Mouse (Mus musculus): ENCODE measurements around the gene Cenpj. TPM values are rescaled to one million over a fixed set of nuclear protein-coding genes. Genes with fewer than 3 reads are reported as not detected.

Cenpj gene
- polyA plus RNA-seq, 1 experiment from 2014 or later = 13.1 TPM

DNA sequence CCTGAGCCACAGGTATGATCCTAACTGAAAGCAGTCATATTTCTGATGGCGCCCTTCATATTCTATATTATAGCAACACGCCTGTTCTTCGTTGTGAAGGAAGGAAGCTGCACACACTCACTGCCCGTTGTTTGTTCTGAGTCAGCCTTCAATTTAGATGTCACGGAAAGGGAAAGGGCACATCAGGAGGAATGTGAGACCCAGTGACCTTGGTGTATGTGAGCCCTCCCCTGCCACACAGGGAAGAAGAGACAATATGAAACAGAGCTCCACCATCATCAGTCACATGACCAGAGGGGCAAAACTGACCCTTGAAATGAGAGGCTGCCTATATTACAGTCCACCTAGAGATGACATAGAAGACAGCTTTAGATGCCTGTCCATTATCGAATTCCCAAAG lies 7.1 kb upstream of the Cenpj start:
- Histone ChIP-seq H3K4me2 (replicated peaks; ENCODE audit: low read depth, low read length) (no peak overlapping the region), H3K27ac (ENCODE audit: low read length) (no peak overlapping the region), H3K4me3 (ENCODE audit: low read length) (no peak overlapping the region), H3K9me3 (ENCODE audit: low read length) (no peaks in the 10 kb centered on the region), H3K9ac (replicated peaks; ENCODE audit: low read length) (no peak overlapping the region), H3K4me1 (ENCODE audit: insufficient read depth, low read length) (no peaks in the 10 kb centered on the region), H3K27me3 (ENCODE audit: insufficient read depth, low read length) (no peaks in the 10 kb centered on the region), H3K36me3 (ENCODE audit: insufficient read depth, low read length) (peaks cover 14% of the 10 kb centered on the region; the same call in 1 of the 2 replicates)
- ATAC-seq (ENCODE audit: low FRiP score, low TSS enrichment) = no peak
- WGBS = 86% methylated on average over 6 of the region's 6 CpGs

DNA sequence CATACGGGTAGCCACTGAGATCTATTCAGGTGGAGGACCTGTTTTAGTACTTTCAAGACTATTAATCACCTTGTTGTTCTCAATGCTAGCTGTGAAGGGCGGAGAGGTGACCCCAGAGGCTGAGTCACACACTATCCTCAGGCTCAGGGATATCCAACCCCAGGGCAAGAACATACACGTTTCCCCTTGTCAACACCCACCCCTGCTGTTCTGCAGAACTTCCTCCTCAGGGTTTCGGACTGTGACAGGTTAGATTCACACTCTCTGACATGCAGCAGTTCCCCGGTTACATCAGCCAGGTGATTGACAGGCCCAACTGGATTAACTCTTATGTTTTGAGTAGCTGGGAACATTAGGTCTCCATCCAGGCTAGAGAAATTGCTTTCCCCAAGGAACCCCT lies 5.9 kb upstream of the Cenpj start:
- 51% methylated on average over 5 of the region's 5 CpGs for WGBS
- Histone ChIP-seq H3K9me3 (ENCODE audit: low read length) (no peaks in the 10 kb centered on the region), H3K4me3 (ENCODE audit: low read length) (no peak overlapping the region), H3K27me3 (ENCODE audit: insufficient read depth, low read length) (no peaks in the 10 kb centered on the region), H3K9ac (replicated peaks; ENCODE audit: low read length) (no peak overlapping the region), H3K4me2 (replicated peaks; ENCODE audit: low read depth, low read length) (no peak overlapping the region), H3K36me3 (ENCODE audit: insufficient read depth, low read length) (peaks cover 14% of the 10 kb centered on the region; the same call in 1 of the 2 replicates), H3K27ac (ENCODE audit: low read length) (no peak overlapping the region), H3K4me1 (ENCODE audit: insufficient read depth, low read length) (peaks cover 2% of the 10 kb centered on the region)
- no peak for ATAC-seq (ENCODE audit: low FRiP score, low TSS enrichment)

DNA sequence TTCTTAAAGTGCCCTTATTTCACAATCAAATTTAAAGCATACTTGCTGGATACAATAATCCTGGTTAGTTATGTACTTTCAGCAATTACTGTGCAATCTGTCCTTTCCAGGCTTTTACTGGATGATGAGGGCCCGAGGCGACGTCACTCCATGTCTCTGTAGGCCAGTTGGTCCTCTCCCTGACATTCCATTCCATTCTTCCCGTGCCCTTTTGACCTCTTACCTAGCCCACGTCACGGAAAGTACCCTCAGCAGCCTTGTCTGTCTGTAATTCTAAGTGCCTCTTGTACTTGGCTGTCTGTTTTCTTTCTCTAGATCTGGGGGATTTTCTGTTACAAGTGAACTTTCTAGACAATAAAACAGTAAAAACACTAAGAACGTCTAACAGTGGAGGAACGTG lies 3.8 kb upstream of the Cenpj start:
- ATAC-seq (ENCODE audit: low FRiP score, low TSS enrichment) = no peak
- H3K36me3 ChIP-seq (ENCODE audit: insufficient read depth, low read length) = no peaks in the 10 kb centered on the region
- H3K4me2 ChIP-seq (replicated peaks; ENCODE audit: low read depth, low read length) = no peak overlapping the region
- peaks cover 10% of the 10 kb centered on the region for H3K4me1 ChIP-seq (ENCODE audit: insufficient read depth, low read length)
- H3K27ac ChIP-seq (ENCODE audit: low read length) = no peak overlapping the region
- no peaks in the 10 kb centered on the region for H3K9me3 ChIP-seq (ENCODE audit: low read length)
- H3K4me3 ChIP-seq (ENCODE audit: low read length) = no peak overlapping the region
- H3K9ac ChIP-seq (replicated peaks; ENCODE audit: low read length) = no peak overlapping the region
- WGBS = 44% methylated on average over 8 of the region's 8 CpGs
- no peaks in the 10 kb centered on the region for H3K27me3 ChIP-seq (ENCODE audit: insufficient read depth, low read length)

DNA sequence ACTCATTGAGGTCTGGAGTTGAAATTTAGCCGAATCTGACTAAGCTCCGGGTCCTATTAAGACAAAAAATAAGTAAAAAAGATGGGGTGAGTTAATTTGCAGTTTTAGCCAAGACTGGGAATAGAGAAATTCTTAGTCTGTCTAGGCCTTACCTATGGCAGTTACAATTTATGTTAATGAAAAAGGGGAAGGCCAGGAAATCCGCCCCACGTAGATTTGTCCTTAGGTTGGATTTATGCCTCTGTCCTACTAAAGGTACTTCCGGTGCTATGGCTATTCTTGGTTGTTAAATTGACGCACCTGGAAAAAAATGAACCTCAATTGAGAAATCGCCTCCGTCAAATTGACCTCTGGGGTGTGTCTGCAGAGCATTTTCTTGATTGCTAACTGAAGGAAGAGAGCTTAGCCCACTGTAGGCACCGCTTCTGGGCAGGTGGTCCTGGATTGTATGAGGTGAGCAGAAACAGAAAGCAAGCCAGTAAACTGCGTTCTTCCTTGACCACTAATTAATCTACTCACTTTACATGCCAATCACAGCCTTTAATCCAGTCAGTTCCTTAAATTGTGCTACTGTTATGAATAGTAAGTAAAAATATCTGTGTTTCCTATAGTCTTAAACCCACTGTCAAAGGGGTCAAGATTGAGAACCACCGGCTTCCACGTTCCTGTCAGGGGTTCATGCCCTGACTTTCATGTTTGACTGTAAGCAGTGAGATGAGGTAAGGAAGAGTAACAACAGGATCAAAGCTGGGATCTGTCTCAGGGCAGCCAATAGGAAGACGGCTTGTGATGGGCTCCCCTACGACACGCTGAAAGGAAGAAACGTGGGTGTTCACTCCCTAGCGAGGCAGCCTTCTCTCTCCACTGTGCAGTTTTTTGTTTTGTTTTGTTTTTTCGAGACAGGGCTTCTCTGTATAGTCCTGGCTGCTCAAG lies 1.0 kb upstream of the Cenpj start:
- WGBS = 58% methylated on average over 18 of the region's 18 CpGs

DNA sequence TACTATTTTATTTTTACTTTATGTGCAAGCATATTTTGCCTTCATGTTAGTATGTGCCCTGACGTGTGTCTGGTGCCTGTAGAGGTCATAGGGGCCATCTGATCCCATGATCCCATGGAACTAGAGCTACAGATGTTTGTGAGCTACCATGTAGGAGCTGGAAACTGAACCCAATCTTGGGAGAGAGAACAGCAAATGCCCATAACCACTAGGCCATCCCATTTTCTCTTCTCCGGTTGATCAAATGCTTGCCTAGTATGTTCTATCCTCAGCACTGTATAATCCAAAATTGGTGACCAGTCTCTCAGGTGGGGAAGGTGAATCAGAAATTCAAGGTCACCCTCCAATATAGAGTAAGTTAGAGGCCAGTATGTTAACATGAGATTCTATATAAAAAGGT lies 2.7 kb downstream of the Cenpj start:
- Histone ChIP-seq H3K27me3 (ENCODE audit: insufficient read depth, low read length) (no peaks in the 10 kb centered on the region), H3K36me3 (ENCODE audit: insufficient read depth, low read length) (no peaks in the 10 kb centered on the region), H3K27ac (ENCODE audit: low read length) (no peak overlapping the region), H3K4me3 (ENCODE audit: low read length) (peak overlapping the region; percentile 92; the same call in 1 of the 2 replicates), H3K4me1 (ENCODE audit: insufficient read depth, low read length) (peaks cover 29% of the 10 kb centered on the region), H3K9ac (replicated peaks; ENCODE audit: low read length) (no peak overlapping the region), H3K9me3 (ENCODE audit: low read length) (no peaks in the 10 kb centered on the region), H3K4me2 (replicated peaks; ENCODE audit: low read depth, low read length) (peak overlapping the region; percentile 76)
- WGBS = 80% methylated on average over 2 of the region's 2 CpGs
- ATAC-seq (ENCODE audit: low FRiP score, low TSS enrichment) = no peak

More for the DNA sequence above, 1.0 kb upstream of the Cenpj start:
- Histone ChIP-seq H3K4me3 (ENCODE audit: low read length) (peak overlapping the region; percentile 78), H3K4me1 (ENCODE audit: insufficient read depth, low read length) (peaks cover 15% of the 10 kb centered on the region), H3K9ac (replicated peaks; ENCODE audit: low read length) (peak overlapping the region; percentile 82), H3K27ac (ENCODE audit: low read length) (no peak overlapping the region), H3K36me3 (ENCODE audit: insufficient read depth, low read length) (no peaks in the 10 kb centered on the region), H3K9me3 (ENCODE audit: low read length) (no peaks in the 10 kb centered on the region), H3K27me3 (ENCODE audit: insufficient read depth, low read length) (no peaks in the 10 kb centered on the region), H3K4me2 (replicated peaks; ENCODE audit: low read depth, low read length) (peak overlapping the region; percentile 78)
- no peak for ATAC-seq (ENCODE audit: low FRiP score, low TSS enrichment)

DNA sequence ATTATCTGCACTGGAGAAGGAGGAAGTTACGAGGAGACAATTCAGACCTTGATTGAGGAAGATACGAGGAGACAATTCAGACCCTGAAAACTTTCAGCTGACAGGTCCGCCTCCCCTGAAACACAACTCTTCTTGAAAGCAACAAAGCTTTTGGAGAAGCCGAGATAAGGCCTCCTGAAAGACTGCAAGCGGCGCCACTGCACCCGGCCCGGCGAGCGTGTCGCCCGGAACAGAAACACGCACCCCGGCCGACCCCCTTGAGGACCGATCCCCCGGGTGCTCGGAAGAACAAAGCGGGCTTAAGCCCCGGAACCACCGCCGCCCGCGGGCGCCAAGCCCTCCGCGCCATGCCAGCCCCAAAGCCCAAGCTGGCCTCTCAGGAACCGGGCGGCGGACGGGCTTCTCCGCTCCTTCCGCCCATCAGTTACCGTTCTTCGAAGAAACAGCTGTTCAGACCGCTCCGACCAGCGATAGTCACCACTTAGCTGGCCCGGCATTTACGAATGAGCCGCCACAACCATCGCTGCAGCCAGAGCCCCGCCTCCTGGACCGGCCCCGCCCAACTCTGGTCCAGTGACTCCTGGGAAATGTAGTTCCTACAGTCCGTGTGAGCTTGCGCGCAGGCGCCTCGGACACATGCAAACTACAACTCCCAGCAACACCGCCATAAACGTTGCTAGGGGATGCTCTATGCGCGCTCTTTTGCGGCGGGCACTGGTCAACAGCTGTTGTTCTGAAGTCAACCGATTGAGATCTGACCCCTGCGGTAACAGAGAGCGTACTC lies 3.7 kb downstream of the Cenpj start:
- Histone ChIP-seq H3K9ac (replicated peaks; ENCODE audit: low read length) (peak overlapping the region; percentile 82), H3K4me1 (ENCODE audit: insufficient read depth, low read length) (peaks cover 30% of the 10 kb centered on the region), H3K27me3 (ENCODE audit: insufficient read depth, low read length) (no peaks in the 10 kb centered on the region), H3K27ac (ENCODE audit: low read length) (peak overlapping the region; percentile 72), H3K4me3 (ENCODE audit: low read length) (peak overlapping the region; percentile 92), H3K4me2 (replicated peaks; ENCODE audit: low read depth, low read length) (peak overlapping the region; percentile 76), H3K36me3 (ENCODE audit: insufficient read depth, low read length) (no peaks in the 10 kb centered on the region), H3K9me3 (ENCODE audit: low read length) (no peaks in the 10 kb centered on the region)
- peak; percentile 97 for ATAC-seq (ENCODE audit: low FRiP score, low TSS enrichment)
- under 1% methylated on average over 59 of the region's 59 CpGs for WGBS

DNA sequence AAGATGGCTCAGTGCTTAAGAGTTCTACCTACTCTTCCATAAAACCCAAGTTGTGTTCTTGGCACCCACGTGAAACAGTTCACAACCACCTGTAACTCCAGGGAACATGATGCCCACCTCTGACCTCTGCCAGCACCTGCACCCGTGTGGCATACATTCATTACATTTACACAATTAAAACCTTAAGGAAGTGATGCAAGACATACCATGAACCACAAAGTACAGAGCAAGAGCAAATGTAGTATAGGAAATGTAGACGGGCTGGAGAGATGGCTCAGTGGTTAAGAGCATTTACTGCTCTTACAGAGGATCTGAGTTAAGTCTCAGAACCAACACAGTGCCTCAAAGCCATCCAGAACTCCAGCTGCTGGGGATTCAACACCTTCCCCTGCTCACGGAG lies 6.2 kb downstream of the Cenpj start:
- no peak overlapping the region for H3K27ac ChIP-seq (ENCODE audit: low read length)
- no peaks in the 10 kb centered on the region for H3K27me3 ChIP-seq (ENCODE audit: insufficient read depth, low read length)
- WGBS = 69% methylated on average over 4 of the region's 4 CpGs
- peaks cover 20% of the 10 kb centered on the region for H3K4me1 ChIP-seq (ENCODE audit: insufficient read depth, low read length)
- H3K4me3 ChIP-seq (ENCODE audit: low read length) = no peak overlapping the region
- H3K36me3 ChIP-seq (ENCODE audit: insufficient read depth, low read length) = no peaks in the 10 kb centered on the region
- H3K9ac ChIP-seq (replicated peaks; ENCODE audit: low read length) = no peak overlapping the region
- H3K9me3 ChIP-seq (ENCODE audit: low read length) = no peaks in the 10 kb centered on the region
- no peak overlapping the region for H3K4me2 ChIP-seq (replicated peaks; ENCODE audit: low read depth, low read length)
- ATAC-seq (ENCODE audit: low FRiP score, low TSS enrichment) = no peak

DNA sequence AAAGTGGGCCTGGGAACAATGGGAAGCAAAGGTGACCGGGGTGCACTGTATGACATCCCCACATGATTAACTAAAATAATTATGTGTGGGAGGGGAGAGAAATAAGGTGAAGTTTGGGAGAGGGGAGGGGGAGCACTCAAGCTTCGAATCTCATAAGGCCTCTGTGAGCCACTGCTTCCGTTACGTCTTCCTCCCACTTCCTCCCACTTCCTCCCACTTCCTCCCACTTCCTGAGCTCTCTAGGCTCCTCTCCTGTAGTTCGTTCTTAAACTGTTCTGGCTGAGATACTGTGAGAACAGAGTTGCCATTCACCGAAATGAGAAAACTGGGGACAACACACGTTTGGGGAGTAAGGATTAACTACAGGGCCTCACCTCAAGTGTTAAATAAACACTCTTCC lies 7.7 kb downstream of the Cenpj start:
- no peak for ATAC-seq (ENCODE audit: low FRiP score, low TSS enrichment)
- H3K4me3 ChIP-seq (ENCODE audit: low read length) = no peak overlapping the region
- H3K4me1 ChIP-seq (ENCODE audit: insufficient read depth, low read length) = peaks cover 18% of the 10 kb centered on the region
- H3K27ac ChIP-seq (ENCODE audit: low read length) = peak overlapping the region; percentile 68; the same call in 1 of the 2 replicates
- no peak overlapping the region for H3K9ac ChIP-seq (replicated peaks; ENCODE audit: low read length)
- H3K9me3 ChIP-seq (ENCODE audit: low read length) = no peaks in the 10 kb centered on the region
- no peaks in the 10 kb centered on the region for H3K27me3 ChIP-seq (ENCODE audit: insufficient read depth, low read length)
- 33% methylated on average over 7 of the region's 7 CpGs for WGBS
- peaks cover 7% of the 10 kb centered on the region; the same call in 1 of the 2 replicates for H3K36me3 ChIP-seq (ENCODE audit: insufficient read depth, low read length)
- peak overlapping the region; percentile 21; the same call in 1 of the 2 replicates for H3K4me2 ChIP-seq (replicated peaks; ENCODE audit: low read depth, low read length)

DNA sequence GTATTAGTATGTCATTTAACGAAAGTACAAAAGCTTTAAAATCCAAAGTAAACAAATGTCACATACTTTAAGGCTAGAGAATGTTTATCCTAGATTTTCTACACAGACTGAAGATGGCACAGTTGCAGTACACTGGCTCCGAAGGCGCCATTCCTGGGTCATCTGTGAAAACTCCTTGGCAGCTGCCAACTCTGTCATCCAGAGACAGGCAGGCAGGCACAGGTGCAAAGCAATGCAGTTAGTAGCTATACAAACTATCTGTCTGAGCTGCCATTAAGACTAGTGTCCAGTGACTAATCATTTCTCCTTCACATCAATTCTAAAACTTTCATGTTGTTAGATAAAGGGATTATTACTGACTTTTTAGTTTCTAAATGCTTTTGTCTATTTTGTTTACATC lies 16.1 kb downstream of the Cenpj start:
- Histone ChIP-seq H3K27me3 (ENCODE audit: insufficient read depth, low read length) (no peaks in the 10 kb centered on the region), H3K36me3 (ENCODE audit: insufficient read depth, low read length) (peaks cover 13% of the 10 kb centered on the region; the same call in 1 of the 2 replicates), H3K27ac (ENCODE audit: low read length) (no peak overlapping the region), H3K9me3 (ENCODE audit: low read length) (no peaks in the 10 kb centered on the region), H3K4me1 (ENCODE audit: insufficient read depth, low read length) (no peaks in the 10 kb centered on the region), H3K4me3 (ENCODE audit: low read length) (no peak overlapping the region), H3K9ac (replicated peaks; ENCODE audit: low read length) (no peak overlapping the region), H3K4me2 (replicated peaks; ENCODE audit: low read depth, low read length) (no peak overlapping the region)
- ATAC-seq (ENCODE audit: low FRiP score, low TSS enrichment) = no peak
- 87% methylated on average over 3 of the region's 3 CpGs for WGBS
